Mouse (Mus musculus) embryo, embryonic 11.5 days (tissue): Measurements from ENCODE around the gene Cdkal1.

Experiments used
- DNase-seq: peaks from one replicate; pipeline ENCODE4 v3.0.0-alpha.2; 2012; ENCODE audit warnings: low read depth, low spot score

Gene Cdkal1

DNA sequence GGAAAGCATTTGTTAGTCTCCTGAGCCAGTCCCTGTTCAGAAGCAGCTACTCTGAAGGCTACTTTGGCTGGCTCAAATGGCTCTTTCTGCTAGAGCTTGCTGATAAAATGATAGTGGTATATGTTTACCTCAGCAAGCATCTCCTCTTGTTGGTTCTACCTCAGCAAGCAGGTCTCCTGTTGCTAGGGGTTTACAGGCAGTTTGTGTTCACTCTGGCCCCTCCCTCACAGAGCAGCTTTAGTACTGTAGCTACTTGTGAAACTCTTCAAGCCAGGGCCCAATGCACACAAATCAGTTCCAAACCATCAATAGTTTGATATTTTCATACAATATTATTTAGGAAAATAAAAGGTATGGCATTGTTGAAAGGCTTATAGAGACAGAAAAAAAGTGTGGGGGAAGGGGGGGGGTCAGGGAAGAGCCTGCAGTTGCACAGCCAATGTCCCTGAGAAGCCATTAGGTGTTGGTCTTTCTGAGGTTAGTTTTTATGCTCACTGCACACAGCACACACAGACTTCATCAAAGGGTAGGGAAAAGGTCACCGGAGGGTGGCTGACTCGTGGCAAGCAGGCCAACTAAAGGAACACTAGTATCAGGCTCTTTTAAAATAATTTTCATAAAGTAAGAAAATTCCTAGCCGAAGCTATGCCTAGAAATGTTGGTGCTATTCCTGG, 499.9 kb downstream of the Cdkal1 start:
- DNase-seq, result no peak

DNA sequence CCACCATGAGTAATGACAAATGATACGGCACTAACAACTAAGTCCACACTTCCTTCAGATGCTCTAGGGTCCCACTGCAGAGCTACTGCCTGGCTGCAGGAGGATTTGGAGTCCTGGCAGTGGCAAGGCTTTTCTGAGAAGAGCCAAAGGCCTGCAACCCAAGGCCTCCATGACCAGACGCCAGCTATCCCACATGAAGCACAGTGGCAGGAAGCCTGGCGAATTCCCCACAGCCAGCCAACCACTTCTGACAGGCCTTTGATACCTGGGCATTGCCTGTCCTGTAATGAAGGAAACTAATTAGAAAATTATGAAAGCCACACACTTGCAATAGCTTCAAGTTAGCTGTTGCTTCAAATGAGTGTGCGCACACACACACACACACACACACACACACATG, 500.5 kb downstream of the Cdkal1 start:
- no peak for DNase-seq

DNA sequence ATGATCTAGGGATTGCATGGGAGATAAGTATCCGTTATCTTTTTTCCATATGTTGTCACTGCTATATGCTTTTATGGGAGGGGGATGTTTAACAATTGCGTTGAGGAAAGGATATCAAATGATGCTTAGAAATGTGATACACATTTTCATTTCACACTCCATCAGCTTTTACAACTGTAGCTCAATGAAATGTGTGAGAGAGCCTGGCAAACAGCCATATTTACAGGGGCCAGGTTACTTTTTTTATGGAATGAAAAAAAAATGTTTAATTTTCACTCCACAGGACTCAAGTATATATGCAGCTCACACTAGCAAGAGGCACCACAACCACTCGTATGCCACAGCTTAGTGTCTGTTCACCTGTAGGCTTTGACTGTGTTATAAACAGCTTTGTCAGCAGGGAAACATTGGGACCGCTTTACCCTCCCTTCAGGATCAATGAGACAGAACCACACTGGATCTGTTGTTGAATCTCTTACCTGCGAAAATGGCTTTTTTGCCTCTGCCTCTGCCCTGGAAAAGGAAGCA, 501.5 kb downstream of the Cdkal1 start:
- no peak for DNase-seq

DNA sequence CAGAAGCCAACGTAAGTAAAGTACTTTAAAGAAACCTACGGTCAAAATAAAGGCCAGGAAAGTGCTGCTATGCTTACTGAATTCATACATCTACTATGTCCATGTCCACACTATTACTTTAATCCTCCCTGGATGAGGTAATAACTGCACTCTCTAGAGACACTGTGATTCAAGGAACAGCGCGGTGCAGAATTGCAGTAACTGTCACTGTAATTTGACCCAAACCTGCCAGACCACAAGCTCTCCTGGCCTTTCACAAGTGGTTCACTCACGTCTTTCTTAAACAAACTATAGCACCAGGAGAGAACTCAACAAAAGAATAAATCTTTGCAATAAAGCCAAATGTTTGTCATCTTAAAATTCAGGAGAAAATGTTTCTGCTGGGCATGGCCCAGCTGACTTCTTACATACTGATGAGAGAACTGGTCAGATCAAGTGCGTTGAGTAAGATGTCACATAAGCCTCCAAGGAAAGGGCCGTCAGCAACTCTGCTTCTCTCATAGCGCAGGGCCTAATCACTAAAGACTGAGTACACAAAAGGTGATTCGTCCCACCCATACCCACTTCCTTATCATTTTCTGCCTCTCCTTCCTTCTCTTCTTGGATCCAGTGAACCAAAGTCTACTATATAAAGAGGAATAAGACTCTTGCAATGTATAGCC, 504.3 kb downstream of the Cdkal1 start:
- DNase-seq, result no peak

GRCm38 (mm10) chr13:29350004-29350403, 505.5 kb downstream of the Cdkal1 start:
- no peak for DNase-seq

- DNase-seq, result no peak
These were observed 506.0 kb downstream of the Cdkal1 start for GRCm38 (mm10) chr13:29349386-29349961.

- DNase-seq, result no peak
These were observed 507.1 kb downstream of the Cdkal1 start for GRCm38 (mm10) chr13:29348331-29348730.

GRCm38 (mm10) chr13:29332640-29333412, 522.6 kb downstream of the Cdkal1 start:
- no peak for DNase-seq

GRCm38 (mm10) chr13:29325946-29326345, 529.5 kb downstream of the Cdkal1 start:
- no peak for DNase-seq

DNA sequence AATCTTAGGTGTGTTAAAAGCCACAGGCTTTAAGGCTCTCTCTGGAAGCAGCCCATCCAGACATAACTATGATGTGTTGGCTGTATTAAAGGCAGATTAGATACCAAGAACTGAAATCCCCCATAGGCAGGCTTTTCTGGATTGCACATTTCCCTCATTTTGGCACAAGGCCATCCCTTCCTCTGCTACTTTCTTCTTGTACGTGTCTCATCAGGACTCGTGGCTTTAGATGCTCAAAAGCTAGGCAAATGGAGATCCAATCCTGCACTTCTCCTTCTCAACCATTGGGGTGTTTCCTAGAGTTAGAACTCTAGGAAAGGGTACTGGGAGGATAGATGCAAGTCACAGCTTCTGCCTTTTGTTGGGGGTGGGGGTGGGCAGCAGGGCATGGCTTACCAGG, 535.1 kb downstream of the Cdkal1 start:
- DNase-seq, result no peak

GRCm38 (mm10) chr13:29317703-29318102, 537.8 kb downstream of the Cdkal1 start:
- DNase-seq, result no peak

DNA sequence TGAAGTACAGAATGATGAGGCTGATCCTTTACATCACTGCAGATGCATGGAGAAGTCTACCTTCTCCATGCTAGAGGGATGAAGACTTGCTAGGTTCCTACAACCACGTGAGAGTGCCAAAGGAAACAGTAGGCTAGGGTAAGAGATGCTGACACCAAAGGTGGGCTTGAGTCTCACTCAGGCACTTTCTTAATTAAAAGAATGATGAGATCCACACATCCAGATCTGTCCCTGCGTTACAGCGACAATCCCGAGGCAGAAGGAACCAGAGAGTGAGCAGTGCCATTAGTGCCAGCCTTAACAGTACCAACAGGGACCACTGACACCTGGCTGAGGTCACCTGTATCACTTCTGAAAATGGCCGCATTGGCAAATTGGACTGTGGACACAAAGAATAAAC, 539.2 kb downstream of the Cdkal1 start:
- DNase-seq, result no peak

GRCm38 (mm10) chr13:29312026-29312425, 543.4 kb downstream of the Cdkal1 start:
- no peak for DNase-seq

DNA sequence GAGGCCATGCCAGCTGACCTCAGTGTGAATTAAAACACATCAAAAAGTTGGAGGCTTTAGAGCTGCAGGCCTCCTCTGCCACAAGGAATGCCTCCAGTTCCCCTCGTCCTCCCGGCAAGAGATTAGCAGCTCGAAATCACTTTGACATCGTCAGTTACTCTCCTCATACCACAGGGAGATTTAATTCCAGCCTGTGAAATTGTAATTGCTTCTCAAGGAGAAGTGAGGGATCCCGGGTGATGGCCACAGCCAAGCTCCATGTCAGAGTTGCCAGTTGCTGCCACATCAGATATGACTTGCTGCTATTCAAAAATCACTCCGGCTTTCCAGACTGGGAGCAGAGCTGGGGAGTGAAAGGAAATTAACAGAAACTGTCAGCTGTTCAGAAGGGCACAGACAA, 548.1 kb downstream of the Cdkal1 start:
- no peak for DNase-seq

DNA sequence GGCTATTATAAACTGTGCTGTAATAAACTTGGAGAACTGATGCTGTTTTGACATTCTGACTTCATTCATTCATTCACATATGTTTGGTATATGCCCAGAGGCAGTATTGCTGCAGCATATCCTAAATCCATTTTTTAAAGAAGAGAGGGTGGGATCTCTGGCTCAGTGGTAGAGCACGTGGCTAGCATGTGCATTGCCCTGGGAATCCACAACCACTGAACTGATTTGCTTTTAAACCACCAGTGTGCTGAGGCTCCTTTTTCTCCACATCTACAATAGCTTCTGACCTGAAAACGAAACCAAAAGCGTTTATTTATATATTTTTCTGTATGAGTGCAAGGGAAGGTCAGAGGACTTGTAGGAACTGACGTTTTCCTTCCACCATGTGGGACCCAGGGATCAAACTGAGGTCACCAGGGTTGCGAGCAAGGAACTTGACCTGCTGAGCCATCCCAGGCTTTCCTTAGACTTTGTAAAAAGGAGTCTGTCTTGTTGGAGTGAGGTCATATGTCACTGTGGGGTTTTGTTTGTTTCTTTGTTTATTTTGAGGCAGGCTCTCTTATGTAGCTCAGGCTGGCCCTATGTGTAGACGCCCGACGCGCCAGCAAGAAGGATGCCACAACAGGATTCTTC, 562.8 kb downstream of the Cdkal1 start:
- no peak for DNase-seq

DNA sequence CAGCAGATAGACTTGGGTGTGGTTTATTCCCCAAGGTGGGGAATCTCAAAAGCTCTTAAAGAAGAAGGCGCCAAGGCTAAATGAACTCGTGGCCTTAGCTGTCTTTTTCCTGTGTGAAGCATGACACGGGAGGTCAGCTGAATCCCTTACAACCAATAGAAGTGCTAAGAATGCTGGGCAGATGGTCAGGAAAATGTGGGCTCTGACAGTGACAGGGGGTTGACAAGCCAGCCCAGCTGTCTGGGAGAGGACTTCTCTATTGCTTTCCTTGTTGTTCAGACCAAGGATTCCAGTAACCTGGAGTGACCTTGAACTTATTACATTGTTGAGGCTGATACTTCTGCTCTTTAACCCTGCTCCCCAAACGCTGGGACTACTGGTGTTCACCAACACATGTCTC, 564.9 kb downstream of the Cdkal1 start:
- no peak for DNase-seq

- no peak for DNase-seq
These were observed 570.4 kb downstream of the Cdkal1 start for GRCm38 (mm10) chr13:29285058-29285457.

GRCm38 (mm10) chr13:29281556-29281955, 573.9 kb downstream of the Cdkal1 start:
- peak; percentile 5 for DNase-seq

DNA sequence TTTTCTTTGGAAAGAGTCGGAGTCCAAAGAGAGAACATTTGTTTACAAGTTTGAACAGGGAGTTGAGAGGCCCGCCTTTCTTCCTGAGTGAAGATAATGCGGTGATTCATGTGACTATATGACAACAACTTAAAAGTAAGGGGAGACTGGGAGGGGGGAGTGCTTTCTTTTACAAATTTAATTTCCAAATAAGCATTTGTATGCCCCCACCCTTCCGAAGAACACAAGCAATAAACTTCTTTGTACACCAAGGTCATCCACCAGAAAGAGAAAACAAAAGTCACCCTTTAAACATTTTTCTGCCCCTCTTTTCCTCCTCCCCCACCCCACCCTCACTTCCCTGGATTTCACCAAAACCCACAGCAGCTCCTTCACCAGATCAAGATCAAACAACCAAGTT, 577.3 kb downstream of the Cdkal1 start:
- DNase-seq, result no peak

DNA sequence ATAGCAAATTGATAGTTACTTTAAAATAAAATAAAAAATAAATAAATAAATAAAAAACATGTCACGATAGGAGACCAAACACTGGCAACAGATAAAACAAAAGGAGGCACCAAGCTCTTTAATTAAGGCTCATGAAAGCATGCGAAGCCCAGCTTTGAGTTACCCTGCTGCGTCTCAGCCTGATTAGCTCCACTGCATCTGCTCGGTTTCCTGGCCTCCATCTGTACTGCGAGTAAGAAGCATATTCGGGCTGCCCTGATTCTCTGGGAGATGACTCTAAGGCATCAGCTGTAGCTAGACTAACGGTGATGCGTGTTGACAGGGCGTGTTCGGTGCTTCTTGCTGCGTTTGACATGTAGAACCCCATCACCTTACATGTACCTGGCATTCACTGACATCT, 581.2 kb downstream of the Cdkal1 start:
- DNase-seq, result no peak

- DNase-seq, result no peak
These were observed 581.7 kb downstream of the Cdkal1 start for GRCm38 (mm10) chr13:29273693-29274221.
